Comparison of ENCODE assay signal across 8 mouse cellular contexts in the genomic region with DNA sequence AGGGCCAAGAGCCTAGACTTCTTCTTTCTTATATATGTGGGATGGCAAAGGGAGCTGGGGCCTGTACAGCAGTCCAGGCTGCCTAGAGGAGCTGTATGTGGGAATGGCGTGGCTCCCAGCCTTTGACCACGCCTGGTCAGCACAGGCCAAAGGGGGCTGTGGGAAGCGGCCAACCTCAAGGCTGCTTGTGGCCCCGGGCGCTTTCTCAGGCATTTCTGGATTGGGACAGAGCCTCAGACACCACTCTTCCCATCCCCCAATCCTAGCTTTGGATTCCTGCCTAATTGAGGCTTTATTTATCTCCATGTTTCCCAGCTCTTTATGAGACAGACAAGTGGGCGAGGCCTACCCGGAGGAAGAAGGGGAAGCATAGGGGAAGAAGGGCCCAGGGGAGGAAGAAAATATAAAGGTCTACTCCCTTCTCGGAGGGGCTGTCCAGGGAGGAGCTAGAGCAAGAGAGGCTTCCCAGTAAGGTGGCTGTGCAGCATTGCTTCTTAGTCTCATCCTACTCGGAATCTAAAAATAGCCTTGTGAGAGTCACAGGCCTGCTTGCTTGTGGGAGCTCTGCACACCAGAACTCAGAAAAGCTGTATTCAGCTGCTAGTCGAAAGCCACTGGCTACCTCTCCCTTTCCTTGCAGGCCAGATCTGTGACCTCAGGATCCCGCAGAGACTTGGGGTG. TPM values are rescaled to one million over a fixed set of nuclear protein-coding genes. Genes with fewer than 3 reads are reported as not detected.
DNase-seq lines count a peak whose midpoint lies in the region; ATAC-seq and TF ChIP-seq lines count a peak whose summit lies in the region.

No protein-coding gene starts in this region.

- H3K4me1 ChIP-seq in cerebellum, adult 2 months (ENCODE audit: control insufficient read depth, insufficient read depth, low read length): peaks cover 19% of the 10 kb centered on the region
- H3K4me1 ChIP-seq in hindbrain, embryonic 10.5 days (replicated peaks): peaks cover 41% of the 10 kb centered on the region
- H3K4me1 ChIP-seq in lung, adult 2 months (ENCODE audit: control insufficient read depth, insufficient read depth, low read length): peaks cover 33% of the 10 kb centered on the region

- ATAC-seq in CD4-positive, CD25-positive, alpha-beta regulatory T cell, adult 4 months: no peak

- no peak for TF ChIP-seq POLR2A in cerebellum, adult 2 months (IDR thresholded peaks at IDR 0.05; ENCODE audit: borderline replicate concordance, insufficient read depth, low read length)
- no peak for TF ChIP-seq POLR2A in lung, adult 2 months (IDR thresholded peaks at IDR 0.05; ENCODE audit: borderline replicate concordance, extremely low read depth, low read depth, low read length)

- TF ChIP-seq CTCF in cerebellum, adult 2 months (IDR thresholded peaks at IDR 0.05; ENCODE audit: borderline replicate concordance, insufficient read depth, low read depth, low read length): no peak
- no peak for TF ChIP-seq CTCF in lung, adult 2 months (IDR thresholded peaks at IDR 0.05; ENCODE audit: insufficient read depth, low read length)

- DNase-seq in ES-CJ7 (ENCODE audit: low read depth, low spot score): peak; percentile 51
- DNase-seq in cerebellum, adult 2 months: peak; percentile 71 to 77
- peak; percentile 83 to 85 for DNase-seq in frontal cortex, adult 2 months (ENCODE audit: extremely low spot score in 1 of 2, low spot score in 1 of 2)
- DNase-seq in hindbrain, embryonic 10.5 days (ENCODE audit: low spot score): peak; percentile 50
- DNase-seq in layer of hippocampus, adult 9-10 months (ENCODE audit: low spot score): peak; percentile 57
- peak; percentile 37 for DNase-seq in lung, adult 2 months
- DNase-seq in ovary, postnatal 36 days (ENCODE audit: low spot score): peak; percentile 49

- whole genome bisulfite sequencing in cerebellum, adult 2 months: 6% methylated on average over 11 of the region's 11 CpGs
- 32% methylated on average over 11 of the region's 11 CpGs for WGBS in hindbrain, embryonic 10.5 days
- WGBS in lung, adult 2 months: 27% methylated on average over 11 of the region's 11 CpGs

- H3K27ac ChIP-seq in cerebellum, adult 2 months (ENCODE audit: insufficient read depth, low read length): peak overlapping the region; percentile 89
- peak overlapping the region; percentile 86 for H3K27ac ChIP-seq in hindbrain, embryonic 10.5 days

- no peaks in the 10 kb centered on the region for H3K27me3 ChIP-seq in cerebellum, adult 2 months (ENCODE audit: control insufficient read depth, insufficient read depth, low read length)
- H3K27me3 ChIP-seq in hindbrain, embryonic 10.5 days (ENCODE audit: insufficient read depth, poor library complexity, severe bottlenecking): no peaks in the 10 kb centered on the region

- H3K9me3 ChIP-seq in hindbrain, embryonic 10.5 days: no peaks in the 10 kb centered on the region

- peak overlapping the region; percentile 13 for H3K4me3 ChIP-seq in cerebellum, adult 2 months (replicated peaks; ENCODE audit: insufficient read depth, low read depth, low read length)
- H3K4me3 ChIP-seq in hindbrain, embryonic 10.5 days: no peak overlapping the region
- no peak overlapping the region for H3K4me3 ChIP-seq in lung, adult 2 months (replicated peaks; ENCODE audit: extremely low read depth, low read depth, low read length)

- H3K36me3 ChIP-seq in hindbrain, embryonic 10.5 days: peaks cover 20% of the 10 kb centered on the region

RNA-seq across cellular contexts. Expression of a gene that starts 47.0 kb away (rescaled TPM):
- 158 and 160 TPM in 2 replicates for polyA plus RNA-seq in cerebellum, adult 2 months (2012; rRNA removed)
- 146 and 154 TPM in 2 replicates for polyA plus RNA-seq in frontal cortex, adult 2 months (2012; rRNA removed)
- 28.6 and 32.2 TPM in 2 replicates for polyA plus RNA-seq in hindbrain, embryonic 10.5 days (2016; fragmentation: Nextera tagmentation; extraction: Ambion mirVana)
- 164 and 239 TPM in 2 replicates for polyA plus RNA-seq in lung, adult 2 months (2012; rRNA removed)
- polyA plus RNA-seq in CD4-positive, CD25-positive, alpha-beta regulatory T cell, adult 4 months (2017; shearing (Covaris generic)): 10 to 100 TPM; 21.3 to 29.6 TPM
